Mouse (Mus musculus): ENCODE results near the gene Gm11020.
A peak's percentile ranks its signal among the peaks of the same experiment; 100 is the strongest.
"Not testable (repeated sequence)": the region's sequence is repeated elsewhere in the genome, so short reads cannot be mapped to it uniquely, and the experiment has no call there.

The Gm11020 gene

GRCm38 (mm10) chr8:104321267-104321666, at the start of gene Gm11020:
Gm11020 (plus strand) TSS chr8:104321567.
- not testable (repeated sequence) for DNase-seq

GRCm38 (mm10) chr8:104293081-104293480, 28.3 kb upstream of the Gm11020 start, which contains the start of gene Cmtm2a:
Cmtm2a (minus strand) TSS chr8:104293181.
- not testable (repeated sequence) for DNase-seq

GRCm38 (mm10) chr8:104294396-104294795, 27.0 kb upstream of the Gm11020 start:
- DNase-seq = no peak

DNA sequence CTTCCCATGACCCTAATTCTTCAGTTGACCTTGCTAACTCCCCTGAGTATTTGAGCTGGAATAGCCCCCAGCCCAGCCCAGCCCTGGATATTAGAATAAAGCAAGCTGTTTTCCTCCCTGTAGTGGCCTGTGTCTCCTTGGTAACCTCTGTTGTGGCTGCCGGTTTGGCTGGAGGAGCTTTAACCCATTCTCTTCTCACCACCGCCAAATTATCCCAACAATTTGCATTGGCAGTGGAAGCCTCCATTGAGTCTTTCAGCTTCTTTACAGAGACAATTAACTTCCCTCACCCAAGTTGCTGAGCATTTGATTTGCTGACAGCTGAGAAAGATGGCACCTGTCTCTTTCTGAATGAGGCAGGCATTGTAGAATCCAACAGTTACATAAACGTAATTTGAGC, 19.8 kb upstream of the Gm11020 start:
- not testable (repeated sequence) for DNase-seq

DNA sequence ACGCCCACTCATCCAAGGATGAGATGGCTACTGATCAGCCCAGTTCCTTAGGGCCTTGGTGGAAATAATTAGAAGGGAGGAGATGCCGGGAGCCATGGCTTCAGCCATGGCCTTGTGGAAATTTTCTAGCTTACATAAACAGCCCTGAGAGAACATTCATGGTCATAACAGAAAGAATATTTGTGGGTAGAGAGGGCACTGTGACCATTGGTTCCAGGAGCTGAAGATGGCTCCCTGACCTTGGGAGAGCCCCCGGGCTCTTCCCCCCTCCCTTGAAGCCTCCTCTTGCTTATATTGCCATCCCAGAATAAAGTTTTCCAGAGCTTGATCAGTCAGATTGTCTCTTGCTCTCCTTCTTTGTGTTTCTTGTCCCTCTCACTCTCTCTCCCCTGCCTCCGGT, 18.8 kb upstream of the Gm11020 start:
- not testable (repeated sequence) for DNase-seq

- DNase-seq = no peak
Measured at GRCm38 (mm10) chr8:104304962-104305361, 16.4 kb upstream of the Gm11020 start.

DNA sequence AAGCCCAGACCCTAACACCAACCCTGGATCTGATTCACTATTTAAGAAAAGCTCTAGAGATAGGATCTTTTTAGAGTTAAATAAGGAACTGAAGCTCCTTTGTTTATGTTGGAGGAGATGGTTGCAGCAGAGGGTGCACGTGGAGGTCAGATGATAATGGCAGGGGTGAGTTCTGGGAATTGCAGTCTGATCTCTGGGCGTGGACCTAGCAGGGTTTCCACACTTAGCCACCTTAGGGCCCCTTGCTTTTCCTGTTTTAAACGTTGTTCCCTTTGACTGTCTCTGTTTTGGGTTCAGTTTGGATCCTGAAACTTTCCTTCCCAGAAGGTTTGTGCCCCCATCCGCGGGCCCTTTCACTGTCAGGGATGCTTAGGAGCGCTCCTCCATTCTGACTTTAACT, 13.0 kb upstream of the Gm11020 start:
- not testable (repeated sequence) for DNase-seq

GRCm38 (mm10) chr8:104309441-104310155, 11.8 kb upstream of the Gm11020 start, which contains the start of the genes Gm45711 and Cmtm1:
Gm45711 (minus strand) TSS chr8:104310081.
Cmtm1 (minus strand) TSS chr8:104310145.
- DNase-seq = peak; percentile 49

GRCm38 (mm10) chr8:104312023-104312422, 9.3 kb upstream of the Gm11020 start:
- not testable (repeated sequence) for DNase-seq

DNA sequence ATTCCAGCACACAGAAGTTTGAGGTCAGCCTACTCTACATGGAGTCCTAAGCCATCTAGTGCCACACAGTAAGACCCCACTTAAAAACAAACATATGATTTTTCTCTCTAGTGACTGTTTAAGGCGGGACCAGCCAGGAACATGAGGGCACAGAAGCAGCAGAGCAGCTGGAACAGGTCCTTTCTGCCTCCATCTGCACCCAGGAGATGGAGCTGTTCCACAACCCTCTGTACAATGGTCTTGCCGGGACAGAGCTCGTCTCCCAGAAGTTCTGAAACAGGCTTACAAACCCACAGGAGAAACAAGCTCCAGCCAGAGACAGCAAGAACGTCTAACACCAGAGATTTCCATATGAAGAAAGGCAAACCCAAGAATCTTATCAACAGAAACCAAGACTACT, 8.1 kb upstream of the Gm11020 start:
- DNase-seq = no peak

DNA sequence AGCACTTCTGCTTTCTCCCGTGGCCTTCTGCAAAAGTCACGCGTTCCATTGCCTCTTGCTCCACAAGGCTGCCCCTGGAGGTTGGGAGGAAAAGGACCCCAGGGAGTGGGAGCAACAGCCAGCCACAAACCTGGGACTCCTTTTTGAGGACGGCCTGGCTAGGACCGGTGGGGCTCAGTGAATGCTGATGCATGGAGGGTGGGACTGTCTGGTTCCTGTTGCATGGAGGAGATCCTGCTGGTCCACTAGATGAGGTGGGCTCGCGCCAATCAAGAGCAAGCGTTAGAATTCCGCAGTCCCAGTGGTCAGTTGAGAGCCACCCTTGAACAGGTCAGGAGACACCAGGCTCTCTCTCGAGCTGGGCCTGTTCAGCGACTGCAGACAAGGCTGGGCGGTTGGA, 563 bp downstream of the Gm11020 start, which contains the start of gene Cmtm2b:
TSS of gene Cmtm2b (plus strand) at position 301 of the 400 bp plus-strand sequence.
- not testable (repeated sequence) for DNase-seq

DNA sequence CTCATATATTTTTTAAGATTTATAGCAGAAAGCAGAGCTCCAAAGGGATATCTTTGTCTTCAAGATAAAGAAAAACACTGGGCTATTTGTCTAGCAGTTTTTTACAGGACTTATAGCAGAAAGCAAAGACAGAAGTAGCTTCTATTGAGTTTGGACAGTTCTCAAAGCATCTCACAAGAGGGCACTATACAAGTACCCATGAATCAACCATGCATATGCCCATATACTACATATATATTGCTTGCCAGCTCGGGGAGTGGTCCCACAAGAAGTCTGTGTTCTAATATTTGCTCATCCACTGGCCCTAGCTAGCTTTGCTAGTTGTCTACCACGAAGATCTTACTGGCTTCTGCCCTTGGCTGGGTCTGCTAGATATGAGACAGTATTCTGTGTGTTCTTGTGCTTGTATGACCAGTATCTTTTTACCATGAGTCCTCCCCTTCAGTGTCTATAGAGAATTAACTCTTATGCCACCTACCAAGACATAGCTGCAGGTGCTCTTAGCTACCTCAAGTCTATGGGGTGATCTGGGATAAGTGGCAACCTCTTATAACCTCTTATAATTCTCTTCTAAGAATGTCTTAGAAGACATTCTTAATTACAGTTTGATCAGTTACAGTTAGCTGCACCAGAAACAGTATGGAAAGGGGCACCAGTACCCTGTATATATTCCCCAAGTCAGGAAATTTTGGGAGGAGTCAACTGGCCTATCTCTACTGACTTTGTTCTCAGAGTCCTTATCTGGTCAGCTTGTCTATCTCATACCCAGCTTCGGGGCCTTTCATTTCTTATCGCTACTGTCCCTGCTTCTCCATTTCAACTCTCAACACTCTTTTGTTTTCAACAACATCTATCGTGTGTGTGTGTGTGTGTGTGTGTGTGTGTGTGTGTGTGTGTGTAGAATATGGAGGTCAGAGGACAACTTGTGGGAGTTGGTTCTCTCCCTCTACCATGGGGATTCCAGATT, 11.6 kb downstream of the Gm11020 start:
- DNase-seq = no peak

- DNase-seq = no peak
Measured at GRCm38 (mm10) chr8:104333786-104334185, 12.4 kb downstream of the Gm11020 start.

- no peak for DNase-seq
Measured at GRCm38 (mm10) chr8:104334196-104334595, 12.8 kb downstream of the Gm11020 start.

DNA sequence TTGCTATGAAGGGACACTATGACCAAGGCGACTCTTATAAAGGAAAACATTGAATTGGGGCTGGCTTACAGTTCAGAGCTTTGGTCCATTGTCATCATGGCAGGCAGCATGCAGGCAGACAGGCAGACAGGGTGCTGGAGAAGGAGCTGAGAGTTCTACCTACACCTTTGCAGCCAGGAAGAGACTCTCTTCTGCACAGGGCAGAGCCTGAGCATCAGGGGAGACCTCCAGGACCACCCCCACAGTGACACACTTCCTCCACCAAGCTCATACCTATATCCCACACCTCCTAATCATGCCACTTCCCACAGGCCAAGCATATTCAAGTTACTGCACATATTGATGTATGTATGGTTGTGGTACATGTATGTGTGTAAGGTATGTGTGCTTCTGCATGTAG, 15.4 kb downstream of the Gm11020 start:
- no peak for DNase-seq

DNA sequence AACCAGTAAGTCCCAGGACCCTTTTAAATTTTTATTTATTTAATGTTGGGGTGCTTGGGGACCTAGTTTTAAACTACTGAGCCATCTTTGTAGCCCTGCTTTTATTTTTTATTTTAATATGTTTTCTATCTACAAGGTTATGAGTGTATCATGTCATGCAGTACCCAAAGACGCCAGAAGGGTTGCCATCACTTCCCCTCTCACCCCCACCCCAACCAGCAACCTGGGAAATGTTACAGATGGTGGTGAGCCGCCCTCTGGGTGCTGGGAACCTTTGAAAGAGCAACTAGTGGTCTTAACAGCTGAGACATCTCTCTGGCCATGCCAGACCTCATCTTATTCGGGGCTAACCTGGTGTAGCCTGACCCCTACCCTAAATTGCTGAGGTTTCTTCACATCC, 16.5 kb downstream of the Gm11020 start:
- DNase-seq = no peak

DNA sequence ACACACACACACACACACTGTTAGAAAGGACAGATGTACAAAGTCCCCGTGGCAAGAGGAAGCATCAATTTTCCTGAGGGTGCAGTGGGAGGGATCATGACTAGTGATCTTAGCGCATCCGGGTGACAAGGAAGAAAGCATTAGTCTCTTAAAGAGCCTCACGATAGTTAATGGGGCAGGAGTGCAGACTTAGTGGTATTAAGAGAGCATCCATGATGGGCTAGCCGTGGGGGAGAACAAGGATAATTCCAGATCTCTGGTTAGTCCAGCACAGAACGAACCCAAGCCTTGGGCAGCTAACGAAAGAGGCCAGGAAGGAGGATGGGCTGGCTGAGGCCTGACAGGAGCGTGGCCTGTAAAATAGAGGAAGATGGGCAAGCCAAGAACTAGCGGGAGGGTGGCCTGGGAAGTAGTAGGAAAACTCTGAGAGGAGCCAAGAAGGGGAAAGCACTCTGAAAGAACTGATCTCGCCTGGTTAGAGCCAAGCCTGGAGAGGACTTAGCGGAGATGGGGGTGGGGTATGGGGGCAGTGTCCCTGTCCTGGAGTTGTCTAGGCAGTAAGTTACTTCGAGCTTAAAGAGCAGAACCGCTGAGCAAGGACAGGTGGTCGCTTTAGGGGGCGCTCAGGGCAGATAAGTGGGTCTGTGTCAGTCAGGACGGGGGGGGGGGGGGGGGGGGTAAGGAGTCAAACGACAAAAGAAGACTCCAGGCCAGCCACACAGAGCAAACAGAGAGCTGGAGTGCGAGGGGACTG, 18.0 kb downstream of the Gm11020 start, which contains the start of gene Cmtm3:
TSS of gene Cmtm3 (plus strand) at position 182 of the 754 bp plus-strand sequence.
- no peak for DNase-seq

- DNase-seq = no peak
Measured at GRCm38 (mm10) chr8:104339983-104340232, 18.5 kb downstream of the Gm11020 start.

DNA sequence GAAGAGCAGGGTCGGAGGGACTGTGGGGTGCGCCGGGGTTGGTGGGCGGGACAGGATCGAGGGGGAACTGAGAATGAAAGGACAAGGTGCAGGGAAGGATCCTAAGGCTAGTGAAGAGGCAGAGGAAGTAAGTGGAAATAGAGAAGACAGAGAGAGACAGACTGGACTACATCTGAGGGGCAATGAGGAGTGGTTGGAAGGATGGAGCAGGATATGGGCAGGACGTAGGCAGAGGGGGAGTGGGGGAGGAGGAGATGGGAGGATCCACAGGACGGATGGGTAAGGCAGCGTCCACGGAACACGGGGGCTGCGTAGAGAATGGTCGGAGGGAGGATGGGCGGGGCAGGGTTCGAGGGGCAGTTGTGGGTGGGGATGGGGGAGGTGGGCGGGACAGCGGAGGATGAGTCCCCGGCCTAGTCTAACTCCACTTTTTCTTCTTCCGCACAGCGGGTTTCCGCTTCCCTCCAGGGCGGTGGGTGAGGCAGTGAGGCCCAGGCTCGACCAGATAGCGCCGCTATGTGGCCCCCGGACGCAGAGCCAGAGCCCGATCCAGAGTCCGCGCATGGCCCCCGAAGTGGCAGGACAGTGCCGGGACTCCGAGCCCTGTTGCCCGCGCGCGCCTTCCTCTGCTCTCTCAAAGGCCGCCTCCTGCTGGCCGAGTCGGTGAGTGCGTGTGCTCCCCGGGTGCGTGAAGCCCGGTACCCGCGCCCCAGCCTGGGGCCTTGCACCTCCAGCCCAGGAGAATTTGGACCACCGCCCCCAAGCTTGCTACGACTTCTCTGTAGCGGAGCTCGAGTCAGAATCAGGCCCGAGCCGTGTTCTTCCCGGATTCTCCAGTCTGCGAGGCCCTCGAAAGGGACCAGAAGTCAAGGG, 19.1 kb downstream of the Gm11020 start:
- peak; percentile 56 for DNase-seq

DNA sequence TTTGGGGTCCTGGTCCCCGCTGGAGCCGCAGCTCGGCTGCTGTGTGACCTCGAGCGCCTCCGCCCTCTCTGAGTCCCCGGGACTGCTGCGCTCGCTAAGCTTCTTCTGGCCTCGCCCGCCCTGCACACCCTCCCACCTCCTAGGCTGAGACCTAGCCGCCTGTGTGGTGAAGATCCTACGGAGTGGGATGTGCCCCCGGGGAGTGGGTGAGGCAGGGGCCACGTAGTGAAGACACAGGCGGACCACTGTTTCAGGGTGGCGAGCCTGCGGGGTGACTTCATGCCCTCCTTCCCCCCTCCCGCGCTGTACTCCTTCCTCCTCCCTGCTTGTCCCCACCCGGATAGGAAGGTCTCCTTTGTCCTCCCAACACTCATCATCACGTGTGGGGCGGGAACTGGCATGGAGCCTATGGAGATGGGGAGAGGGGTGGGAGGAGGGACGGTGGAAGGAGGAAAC, 19.8 kb downstream of the Gm11020 start:
- no peak for DNase-seq

- DNase-seq = no peak
Measured at GRCm38 (mm10) chr8:104341678-104342077, 20.3 kb downstream of the Gm11020 start.

- DNase-seq = no peak
Measured at GRCm38 (mm10) chr8:104342426-104342825, 21.1 kb downstream of the Gm11020 start.

Measured in cerebellum, adult 9-11 months (tissue).